Mouse (Mus musculus): ENCODE measurements around the gene Ttc27. TPM values are rescaled to one million over a fixed set of nuclear protein-coding genes. Genes with fewer than 3 reads are reported as not detected.

Ttc27 gene
- polyA plus RNA-seq, 1 experiment from 2014 or later = 11.9 TPM

- WGBS = 80% methylated on average over 4 of the region's 4 CpGs
- no peaks in the 10 kb centered on the region for H3K27me3 ChIP-seq (ENCODE audit: control insufficient read depth, insufficient read depth, low read length)
- ATAC-seq (ENCODE audit: low FRiP score, low TSS enrichment) (no peak), DNase-seq (ENCODE audit: low spot score) (no peak)
- TF ChIP-seq CTCF (IDR thresholded peaks at IDR 0.05; ENCODE audit: low read depth) (no peak), EP300 (optimal IDR thresholded peaks at IDR 0.05) (no peak)
- H3K4me3 ChIP-seq (ENCODE audit: low read depth, low read length) = no peak overlapping the region
- no peaks in the 10 kb centered on the region for H3K9me3 ChIP-seq (ENCODE audit: control insufficient read depth, low read length)
- no peaks in the 10 kb centered on the region for H3K4me1 ChIP-seq (replicated peaks; ENCODE audit: control insufficient read depth, insufficient read depth)
- no peak overlapping the region for H3K9ac ChIP-seq (ENCODE audit: low read length)
- no peaks in the 10 kb centered on the region for H3K36me3 ChIP-seq (ENCODE audit: control insufficient read depth, insufficient read depth, low read length)
- no peak overlapping the region for H3K27ac ChIP-seq (replicated peaks)
- no peak overlapping the region for H3K4me2 ChIP-seq (replicated peaks; ENCODE audit: low read depth)
Measured at GRCm38 (mm10) chr17:74802765-74803164, 85.2 kb downstream of the Ttc27 start.

DNA sequence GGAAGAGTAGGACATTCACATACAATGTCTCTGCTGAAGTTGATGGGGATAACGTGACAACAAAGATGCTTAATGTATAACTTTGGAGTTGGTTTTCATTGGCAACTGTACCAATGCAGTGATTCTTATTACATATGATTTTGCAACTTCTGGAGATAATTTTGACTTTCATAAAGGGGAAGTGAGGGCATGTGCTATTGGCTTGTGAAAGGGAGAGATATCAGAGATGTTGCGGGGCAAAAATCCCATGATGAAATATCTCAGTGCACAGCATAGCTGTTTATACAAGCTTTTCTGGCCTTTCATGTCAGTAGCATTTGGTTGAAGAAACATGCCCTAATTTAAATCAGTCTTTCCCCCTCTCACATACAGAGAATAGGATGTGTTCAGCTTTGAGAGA, 86.3 kb downstream of the Ttc27 start:
- Histone ChIP-seq H3K27me3 (ENCODE audit: control insufficient read depth, insufficient read depth, low read length) (no peaks in the 10 kb centered on the region), H3K4me1 (replicated peaks; ENCODE audit: control insufficient read depth, insufficient read depth) (no peaks in the 10 kb centered on the region), H3K27ac (replicated peaks) (no peak overlapping the region), H3K4me2 (replicated peaks; ENCODE audit: low read depth) (no peak overlapping the region), H3K9ac (ENCODE audit: low read length) (no peak overlapping the region), H3K4me3 (ENCODE audit: low read depth, low read length) (no peak overlapping the region), H3K9me3 (ENCODE audit: control insufficient read depth, low read length) (no peaks in the 10 kb centered on the region), H3K36me3 (ENCODE audit: control insufficient read depth, insufficient read depth, low read length) (no peaks in the 10 kb centered on the region)
- ATAC-seq (ENCODE audit: low FRiP score, low TSS enrichment) (no peak), DNase-seq (ENCODE audit: low spot score) (no peak)
- WGBS = 95% methylated on average over 2 of the region's 2 CpGs
- no peak for TF ChIP-seq CTCF (IDR thresholded peaks at IDR 0.05; ENCODE audit: low read depth)
- TF ChIP-seq EP300 (optimal IDR thresholded peaks at IDR 0.05) = no peak

GRCm38 (mm10) chr17:74804321-74804930, 86.9 kb downstream of the Ttc27 start:
- Histone ChIP-seq H3K4me1 (replicated peaks; ENCODE audit: control insufficient read depth, insufficient read depth) (no peaks in the 10 kb centered on the region), H3K36me3 (ENCODE audit: control insufficient read depth, insufficient read depth, low read length) (no peaks in the 10 kb centered on the region), H3K4me2 (replicated peaks; ENCODE audit: low read depth) (no peak overlapping the region), H3K4me3 (ENCODE audit: low read depth, low read length) (no peak overlapping the region), H3K27ac (replicated peaks) (no peak overlapping the region), H3K27me3 (ENCODE audit: control insufficient read depth, insufficient read depth, low read length) (no peaks in the 10 kb centered on the region), H3K9me3 (ENCODE audit: control insufficient read depth, low read length) (no peaks in the 10 kb centered on the region), H3K9ac (ENCODE audit: low read length) (no peak overlapping the region)
- 59% methylated on average over 9 of the region's 9 CpGs for WGBS
- no peak for TF ChIP-seq CTCF (IDR thresholded peaks at IDR 0.05; ENCODE audit: low read depth)
- no peak for TF ChIP-seq EP300 (optimal IDR thresholded peaks at IDR 0.05)
- ATAC-seq (ENCODE audit: low FRiP score, low TSS enrichment) (no peak), DNase-seq (ENCODE audit: low spot score) (no peak)

- no peak overlapping the region for H3K4me2 ChIP-seq (replicated peaks; ENCODE audit: low read depth)
- no peaks in the 10 kb centered on the region for H3K9me3 ChIP-seq (ENCODE audit: control insufficient read depth, low read length)
- no peaks in the 10 kb centered on the region for H3K4me1 ChIP-seq (replicated peaks; ENCODE audit: control insufficient read depth, insufficient read depth)
- ATAC-seq (ENCODE audit: low FRiP score, low TSS enrichment) (no peak), DNase-seq (ENCODE audit: low spot score) (no peak)
- TF ChIP-seq EP300 (optimal IDR thresholded peaks at IDR 0.05) = no peak
- no peak for TF ChIP-seq CTCF (IDR thresholded peaks at IDR 0.05; ENCODE audit: low read depth)
- H3K27ac ChIP-seq (replicated peaks) = no peak overlapping the region
- no peak overlapping the region for H3K4me3 ChIP-seq (ENCODE audit: low read depth, low read length)
- H3K36me3 ChIP-seq (ENCODE audit: control insufficient read depth, insufficient read depth, low read length) = no peaks in the 10 kb centered on the region
- no peaks in the 10 kb centered on the region for H3K27me3 ChIP-seq (ENCODE audit: control insufficient read depth, insufficient read depth, low read length)
- no peak overlapping the region for H3K9ac ChIP-seq (ENCODE audit: low read length)
- WGBS = 74% methylated on average over 9 of the region's 9 CpGs
Measured at GRCm38 (mm10) chr17:74807509-74808248, 90.1 kb downstream of the Ttc27 start.

- no peaks in the 10 kb centered on the region for H3K9me3 ChIP-seq (ENCODE audit: control insufficient read depth, low read length)
- ATAC-seq (ENCODE audit: low FRiP score, low TSS enrichment) (no peak), DNase-seq (ENCODE audit: low spot score) (no peak)
- no peak overlapping the region for H3K4me2 ChIP-seq (replicated peaks; ENCODE audit: low read depth)
- H3K4me1 ChIP-seq (replicated peaks; ENCODE audit: control insufficient read depth, insufficient read depth) = no peaks in the 10 kb centered on the region
- 76% methylated on average over 1 of the region's 1 CpGs for WGBS
- no peaks in the 10 kb centered on the region for H3K27me3 ChIP-seq (ENCODE audit: control insufficient read depth, insufficient read depth, low read length)
- H3K9ac ChIP-seq (ENCODE audit: low read length) = no peak overlapping the region
- H3K36me3 ChIP-seq (ENCODE audit: control insufficient read depth, insufficient read depth, low read length) = no peaks in the 10 kb centered on the region
- TF ChIP-seq EP300 (optimal IDR thresholded peaks at IDR 0.05) (no peak), CTCF (IDR thresholded peaks at IDR 0.05; ENCODE audit: low read depth) (no peak)
- H3K4me3 ChIP-seq (ENCODE audit: low read depth, low read length) = no peak overlapping the region
- no peak overlapping the region for H3K27ac ChIP-seq (replicated peaks)
Measured at GRCm38 (mm10) chr17:74808330-74808729, 90.8 kb downstream of the Ttc27 start.

DNA sequence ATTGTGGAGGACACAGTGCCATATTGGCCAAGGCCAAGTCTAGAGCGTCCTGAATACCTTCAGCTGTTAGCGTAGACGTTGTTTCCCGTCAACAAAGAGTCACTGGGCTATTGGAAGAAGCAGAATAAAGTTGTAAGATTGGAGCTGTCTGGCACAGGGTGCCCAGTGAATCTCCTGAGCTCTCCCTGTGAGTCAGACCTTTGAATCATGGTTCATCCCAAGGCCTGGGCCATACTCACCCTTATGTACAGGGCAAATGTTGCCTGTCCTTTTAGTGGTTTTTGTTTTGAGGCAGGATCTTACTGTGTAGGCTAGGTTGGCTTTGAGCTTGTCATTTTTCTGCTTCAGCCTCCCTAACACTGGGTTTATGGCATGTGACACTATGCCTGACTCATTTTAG, 91.4 kb downstream of the Ttc27 start:
- no peak for TF ChIP-seq CTCF (IDR thresholded peaks at IDR 0.05; ENCODE audit: low read depth)
- TF ChIP-seq EP300 (optimal IDR thresholded peaks at IDR 0.05) = no peak
- no peak overlapping the region for H3K9ac ChIP-seq (ENCODE audit: low read length)
- H3K4me2 ChIP-seq (replicated peaks; ENCODE audit: low read depth) = no peak overlapping the region
- H3K4me1 ChIP-seq (replicated peaks; ENCODE audit: control insufficient read depth, insufficient read depth) = no peaks in the 10 kb centered on the region
- no peaks in the 10 kb centered on the region for H3K36me3 ChIP-seq (ENCODE audit: control insufficient read depth, insufficient read depth, low read length)
- DNase-seq (ENCODE audit: low spot score) = no peak
- H3K27me3 ChIP-seq (ENCODE audit: control insufficient read depth, insufficient read depth, low read length) = no peaks in the 10 kb centered on the region
- no peak overlapping the region for H3K27ac ChIP-seq (replicated peaks)
- no peak overlapping the region for H3K4me3 ChIP-seq (ENCODE audit: low read depth, low read length)
- no peaks in the 10 kb centered on the region for H3K9me3 ChIP-seq (ENCODE audit: control insufficient read depth, low read length)
- no peak for ATAC-seq (ENCODE audit: low FRiP score, low TSS enrichment)
- WGBS = 90% methylated on average over 4 of the region's 4 CpGs
